Comparison of ENCODE assay signal across 21 mouse cellular contexts in the genomic region with DNA sequence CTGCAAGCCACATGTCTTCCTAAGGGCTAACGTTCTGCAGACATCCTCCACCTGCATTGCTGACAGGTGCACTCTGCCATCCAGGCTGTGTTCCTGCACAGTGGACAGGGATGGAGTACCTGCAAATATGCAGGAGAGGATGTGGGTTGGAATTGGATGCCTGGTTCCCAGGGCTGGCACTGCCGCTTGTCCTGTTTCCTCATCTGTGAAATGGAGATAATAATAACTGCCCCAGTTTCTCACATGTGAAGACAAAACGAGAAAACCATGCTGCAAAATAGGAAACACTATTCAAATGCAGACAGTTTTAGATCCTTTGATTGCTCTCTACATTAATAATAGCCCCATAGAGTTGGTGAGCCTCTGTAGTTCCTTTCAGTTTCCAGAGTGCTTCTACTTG.
DNase-seq lines count a peak whose midpoint lies in the region; ATAC-seq lines count a peak whose summit lies in the region.
"Had no signal": no experiment of that assay in that cellular context is flagged by ENCODE, and none has a peak within 500 bp of the region (broad histone marks: within the 10 kb centered on the region; RNA-seq: fewer than 3 reads in every experiment).

No protein-coding gene starts in this region.

- intact Hi-C loops in left cerebral cortex, postnatal 25 days (cut with DNase I), result loop anchor here (2.0 kb wide), 1 partner anchor 20 kb away; no protein-coding TSS in a partner anchor

- ATAC-seq in erythroid progenitor cell, adult 5-6 weeks (replicated peaks; ENCODE audit: low FRiP score, poor library complexity, severe bottlenecking), result no peak
- ATAC-seq: forebrain, embryonic 14.5 days; intestine, postnatal 0 days; liver, embryonic 12.5 days; liver, postnatal 0 days; midbrain, embryonic 13.5 days had no signal

- peak; percentile 20 for DNase-seq in layer of hippocampus, adult 9-11 months
- DNase-seq in layer of hippocampus, postnatal 10 days (ENCODE audit: low spot score in 2 of 2), result no peak
- DNase-seq in right cerebral cortex, postnatal 10 days (ENCODE audit: low spot score in 2 of 2), result peak; percentile 30 to 52
- DNase-seq in right cerebral cortex, adult 18-20 months, result no peak
- peak; percentile 21 to 72 for DNase-seq in left cerebral cortex, postnatal 25 days (ENCODE audit: low spot score in 2 of 2)
- DNase-seq: adrenal gland, adult 2 months; adrenal gland, postnatal 36 days; B cell, adult 2 months; cerebellum, adult 8-10 months; cerebellum, postnatal 25 days; gastrocnemius, postnatal 14 days; heart, postnatal 36 days; kidney, adult 9 months; kidney, postnatal 10 days; liver, postnatal 0 days; lung, postnatal 36 days had no signal

Comparison
In these comparisons a context has a peak if more than half of its experiments do, and no peak if none do; other contexts are left out.
1. DNase-seq: peak in layer of hippocampus, adult 9-11 months (single experiment), right cerebral cortex, postnatal 10 days (2 of 2) and left cerebral cortex, postnatal 25 days (2 of 2); none in layer of hippocampus, postnatal 10 days (0 of 2) and right cerebral cortex, adult 18-20 months (single experiment).